Mouse (Mus musculus): ENCODE results near the gene Zfp874a. TPM values are rescaled to one million over a fixed set of nuclear protein-coding genes. Genes with fewer than 3 reads are reported as not detected.
A peak's percentile ranks its signal among the peaks of the same experiment; 100 is the strongest.
"Not testable (repeated sequence)": the region's sequence is repeated elsewhere in the genome, so short reads cannot be mapped to it uniquely, and the experiment has no call there.

Zfp874a gene
- 8.7 and 9.6 TPM in 2 replicates for polyA plus RNA-seq (2015; fragmentation: Nextera tagmentation; extraction: Ambion mirVana)

DNA sequence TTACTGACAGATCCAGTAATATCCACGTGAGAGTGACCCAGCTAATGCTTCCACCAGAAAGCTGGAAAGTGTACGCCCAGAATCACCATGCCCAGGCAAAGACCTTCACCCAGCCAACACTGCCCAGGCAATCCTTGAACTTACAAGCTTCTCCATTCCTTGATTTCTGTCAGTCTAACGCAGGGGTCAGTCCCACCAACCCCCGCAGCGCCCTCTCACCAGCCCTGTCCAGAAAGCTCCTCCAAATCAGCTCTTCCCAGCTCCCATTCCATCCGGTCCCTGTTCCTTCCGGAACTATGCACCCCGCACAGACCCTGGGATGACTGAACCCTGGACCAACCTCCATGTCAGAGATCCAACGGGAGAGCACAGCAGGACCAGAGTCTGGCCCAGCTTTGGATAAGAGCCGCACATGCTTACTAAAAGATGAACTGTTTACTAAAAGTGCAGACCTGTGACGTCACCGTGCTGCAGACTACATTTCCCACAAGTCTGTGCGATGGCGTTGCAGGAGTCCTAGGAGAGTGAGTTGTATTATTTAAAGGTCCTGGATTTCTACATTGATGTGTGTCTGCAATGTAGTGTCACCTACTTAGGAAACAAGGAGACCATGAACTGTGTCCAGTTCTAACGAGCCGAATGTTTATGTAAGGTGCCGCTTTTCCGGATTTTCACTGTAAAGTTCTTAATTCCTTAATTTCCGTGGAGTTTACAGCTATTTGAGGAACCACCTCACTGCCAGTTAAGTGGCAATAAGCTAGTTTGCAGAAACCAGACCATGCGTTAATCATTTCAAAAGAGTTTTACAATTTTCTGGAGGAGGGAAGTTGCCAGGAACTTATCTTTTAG, at the start of gene Zfp874a:
Gene Zfp874a (minus strand): TSS at position 453 of the 849 bp plus-strand sequence.
- Histone ChIP-seq H3K9ac (peak within 1 kb of the TSS; percentile 43), H3K4me3 (replicated peaks) (peak within 1 kb of the TSS; percentile 57), H3K4me1 (peaks cover 4% of the 10 kb centered on the region; the same call in 1 of the 2 replicates), H3K27me3 (replicated peaks) (no peaks in the 10 kb centered on the region), H3K27ac (peak within 1 kb of the TSS; percentile 8; the same call in 1 of the 2 replicates), H3K9me3 (no peaks in the 10 kb centered on the region), H3K36me3 (peaks cover 4% of the 10 kb centered on the region; the same call in 1 of the 2 replicates), H3K4me2 (peak within 1 kb of the TSS; percentile 69)
- under 1% methylated on average over 20 of the region's 20 CpGs for WGBS
- peak; percentile 94 for ATAC-seq (ENCODE audit: insufficient read depth, low FRiP score, low read depth)

DNA sequence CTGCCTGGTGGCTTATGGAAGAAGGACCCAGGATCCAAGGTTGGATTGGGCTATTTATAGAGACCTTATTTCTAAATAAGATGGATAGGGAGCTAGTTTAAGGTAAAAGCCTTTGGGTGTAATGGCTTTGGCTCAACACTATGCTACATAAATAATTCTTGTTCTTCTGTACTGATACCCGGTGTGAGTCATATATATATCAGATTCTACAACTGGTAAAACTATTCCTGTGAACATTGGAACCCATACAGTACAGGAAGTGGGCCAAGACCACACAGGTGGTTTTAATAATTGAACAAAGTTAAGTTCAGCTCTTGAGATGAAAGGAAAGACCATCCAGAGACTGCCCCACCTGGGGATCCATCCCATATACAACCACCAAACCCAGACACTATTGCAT, 49.5 kb upstream of the Zfp874a start:
- no peaks in the 10 kb centered on the region for H3K27me3 ChIP-seq (replicated peaks)
- H3K27ac ChIP-seq, result no peak overlapping the region
- no peak overlapping the region for H3K9ac ChIP-seq
- H3K4me3 ChIP-seq (replicated peaks), result 0 out of 2 replicates have a peak overlapping the region, but pooled peaks have one; percentile 88
- H3K4me1 ChIP-seq, result peaks cover 6% of the 10 kb centered on the region; the same call in 1 of the 2 replicates
- no peaks in the 10 kb centered on the region for H3K9me3 ChIP-seq
- 86% methylated on average over 1 of the region's 1 CpGs for WGBS
- H3K36me3 ChIP-seq, result no peaks in the 10 kb centered on the region; the same call in 1 of the 2 replicates
- H3K4me2 ChIP-seq, result no peak overlapping the region
- ATAC-seq (ENCODE audit: insufficient read depth, low FRiP score, low read depth), result no peak

DNA sequence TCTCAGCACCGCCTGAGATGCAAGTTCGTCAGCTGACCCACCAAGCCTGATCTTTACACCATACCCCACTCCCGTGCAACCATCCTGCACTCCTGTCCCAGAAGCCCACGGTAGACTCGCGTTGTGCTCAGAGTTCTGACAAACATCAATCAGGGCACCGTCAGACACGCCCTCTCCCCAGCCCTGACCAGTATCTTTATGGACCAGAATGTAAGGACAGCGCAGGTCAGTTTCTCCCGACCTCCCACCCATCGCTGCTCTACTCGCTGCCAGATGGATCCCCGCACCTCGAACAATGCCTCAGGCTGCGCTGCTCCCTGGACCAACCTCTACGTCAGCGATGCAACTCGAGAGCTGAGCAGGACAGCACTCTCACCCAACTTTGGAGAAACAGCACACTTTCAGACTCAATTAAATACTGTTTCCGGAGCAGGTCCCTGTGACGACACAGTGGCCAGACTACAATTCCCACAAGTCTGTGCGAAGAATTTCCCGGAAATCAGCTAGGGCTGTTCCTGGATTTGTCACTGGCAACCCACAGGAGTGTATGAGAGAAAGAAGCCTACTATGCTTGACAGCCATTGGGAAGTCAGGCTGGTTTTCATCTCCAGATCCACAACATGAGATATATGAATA, 48.8 kb upstream of the Zfp874a start, which contains the start of gene Zfp58:
Gene Zfp58 (minus strand): TSS at position 472 of the 636 bp plus-strand sequence.
- 0 out of 2 replicates have a peak within 1 kb of the TSS, but pooled peaks have one; percentile 55 for H3K27ac ChIP-seq
- WGBS, result under 1% methylated on average over 22 of the region's 22 CpGs

GRCm38 (mm10) chr13:67495631-67496030, 44.2 kb upstream of the Zfp874a start:
- H3K27me3 ChIP-seq (replicated peaks), result no peaks in the 10 kb centered on the region
- no peak overlapping the region for H3K4me3 ChIP-seq (replicated peaks)
- H3K27ac ChIP-seq, result no peak overlapping the region
- H3K36me3 ChIP-seq, result peaks cover 34% of the 10 kb centered on the region
- no peak overlapping the region for H3K9ac ChIP-seq
- peaks cover 6% of the 10 kb centered on the region; the same call in 1 of the 2 replicates for H3K4me1 ChIP-seq
- 96% methylated on average over 1 of the region's 1 CpGs for WGBS
- peaks cover 4% of the 10 kb centered on the region for H3K9me3 ChIP-seq
- no peak overlapping the region for H3K4me2 ChIP-seq
- ATAC-seq (ENCODE audit: insufficient read depth, low FRiP score, low read depth), result no peak

More for the DNA sequence above, 48.8 kb upstream of the Zfp874a start, which contains the start of gene Zfp58:
- Histone ChIP-seq H3K36me3 (peaks cover 1% of the 10 kb centered on the region), H3K9ac (peak within 1 kb of the TSS; percentile 76), H3K4me1 (peaks cover 6% of the 10 kb centered on the region; the same call in 1 of the 2 replicates), H3K27me3 (replicated peaks) (no peaks in the 10 kb centered on the region), H3K4me2 (peak within 1 kb of the TSS; percentile 78), H3K4me3 (replicated peaks) (peak within 1 kb of the TSS; percentile 88), H3K9me3 (no peaks in the 10 kb centered on the region)
- ATAC-seq (ENCODE audit: insufficient read depth, low FRiP score, low read depth), result peak; percentile 95

- 38% methylated on average over 8 of the region's 8 CpGs for WGBS
- Histone ChIP-seq H3K4me2 (peak overlapping the region; percentile 53), H3K4me1 (no peaks in the 10 kb centered on the region), H3K4me3 (replicated peaks) (peak overlapping the region; percentile 66), H3K27ac (no peak overlapping the region), H3K27me3 (replicated peaks) (no peaks in the 10 kb centered on the region), H3K9me3 (no peaks in the 10 kb centered on the region), H3K9ac (no peak overlapping the region), H3K36me3 (peaks cover 3% of the 10 kb centered on the region; the same call in 1 of the 2 replicates)
- ATAC-seq (ENCODE audit: insufficient read depth, low FRiP score, low read depth), result peak; percentile 41; the same call in 1 of the 2 replicates
Observed at GRCm38 (mm10) chr13:67484424-67484811, 33.0 kb upstream of the Zfp874a start.

- no peaks in the 10 kb centered on the region for H3K36me3 ChIP-seq
- H3K9ac ChIP-seq, result peak within 1 kb of the TSS; percentile 43
- peak; percentile 93 for ATAC-seq (ENCODE audit: insufficient read depth, low FRiP score, low read depth)
- H3K4me2 ChIP-seq, result peak within 1 kb of the TSS; percentile 53
- H3K27me3 ChIP-seq (replicated peaks), result no peaks in the 10 kb centered on the region
- H3K27ac ChIP-seq, result peak within 1 kb of the TSS; percentile 6; the same call in 1 of the 2 replicates
- H3K4me3 ChIP-seq (replicated peaks), result peak within 1 kb of the TSS; percentile 66
- 4% methylated on average over 20 of the region's 20 CpGs for WGBS
- H3K9me3 ChIP-seq, result no peaks in the 10 kb centered on the region
- no peaks in the 10 kb centered on the region for H3K4me1 ChIP-seq
Observed at GRCm38 (mm10) chr13:67483625-67484423, 32.4 kb upstream of the Zfp874a start, which contains the start of gene Zfp874b. Gene Zfp874b, minus strand, starts transcription at chr13:67484258.

DNA sequence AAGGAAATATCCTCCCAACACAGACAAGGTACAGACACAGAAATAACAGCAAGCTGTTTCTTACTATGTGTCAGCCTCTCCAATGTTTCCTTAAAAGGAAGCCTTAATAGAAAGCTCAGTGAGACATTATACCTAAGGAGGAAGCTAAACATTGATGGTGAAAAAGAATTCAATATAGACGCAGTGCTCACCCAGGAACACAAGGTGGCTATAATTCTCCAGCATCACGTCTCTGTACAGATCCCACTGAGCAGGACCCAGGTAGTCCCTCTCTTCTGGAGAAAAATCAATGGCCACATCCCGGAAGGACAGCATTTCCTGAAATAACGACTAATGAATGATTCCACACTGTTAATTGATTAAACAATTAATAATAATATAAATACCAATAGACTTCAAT, 30.1 kb upstream of the Zfp874a start:
- Histone ChIP-seq H3K4me3 (replicated peaks) (no peak overlapping the region), H3K4me1 (no peaks in the 10 kb centered on the region), H3K36me3 (no peaks in the 10 kb centered on the region), H3K9me3 (no peaks in the 10 kb centered on the region), H3K27me3 (replicated peaks) (no peaks in the 10 kb centered on the region), H3K9ac (no peak overlapping the region), H3K4me2 (no peak overlapping the region), H3K27ac (no peak overlapping the region)
- WGBS, result 51% methylated on average over 4 of the region's 4 CpGs
- no peak for ATAC-seq (ENCODE audit: insufficient read depth, low FRiP score, low read depth)

GRCm38 (mm10) chr13:67469274-67469673, 17.9 kb upstream of the Zfp874a start:
- no peak overlapping the region for H3K9ac ChIP-seq
- no peak overlapping the region for H3K27ac ChIP-seq
- no peak overlapping the region for H3K4me2 ChIP-seq
- ATAC-seq (ENCODE audit: insufficient read depth, low FRiP score, low read depth), result no peak
- no peaks in the 10 kb centered on the region for H3K4me1 ChIP-seq
- 86% methylated on average over 3 of the region's 3 CpGs for WGBS
- H3K4me3 ChIP-seq (replicated peaks), result no peak overlapping the region
- peaks cover 13% of the 10 kb centered on the region; the same call in 1 of the 2 replicates for H3K36me3 ChIP-seq
- H3K27me3 ChIP-seq (replicated peaks), result no peaks in the 10 kb centered on the region
- H3K9me3 ChIP-seq, result no peaks in the 10 kb centered on the region

DNA sequence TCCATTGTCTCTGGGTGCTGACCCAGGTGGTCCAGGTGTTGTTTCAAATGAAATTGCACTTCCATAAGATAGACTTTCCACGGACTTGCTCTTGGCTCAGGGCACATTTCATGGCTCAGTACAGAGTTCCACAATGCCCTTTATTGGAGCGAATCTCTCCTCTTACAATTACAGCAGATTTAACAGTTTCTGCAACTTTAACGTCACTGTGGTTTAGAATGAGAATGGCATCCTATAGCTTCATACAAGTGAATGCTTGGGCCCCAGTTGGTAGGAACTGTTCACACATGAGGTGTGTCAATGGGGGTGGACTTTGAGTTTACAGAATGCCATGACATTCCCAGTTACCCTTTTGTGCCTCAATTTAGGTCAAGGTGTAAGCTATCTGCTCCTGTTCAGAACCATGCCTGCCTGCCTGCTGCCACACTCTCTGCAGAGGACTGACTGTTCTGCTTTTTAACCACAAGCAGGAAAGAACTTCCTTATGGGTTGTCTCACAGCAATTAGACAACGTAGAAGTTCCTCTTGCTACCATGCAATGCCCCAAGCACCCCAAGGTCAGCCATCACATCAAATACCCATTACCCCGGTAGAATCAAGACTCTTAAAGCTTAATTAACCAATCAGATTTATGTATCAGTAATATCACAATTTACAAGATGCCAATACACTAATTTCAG, 12.2 kb upstream of the Zfp874a start:
- H3K27me3 ChIP-seq (replicated peaks); H3K9ac ChIP-seq; H3K36me3 ChIP-seq; H3K4me1 ChIP-seq; H3K4me2 ChIP-seq; ATAC-seq (ENCODE audit: insufficient read depth, low FRiP score, low read depth); H3K9me3 ChIP-seq; H3K27ac ChIP-seq; H3K4me3 ChIP-seq (replicated peaks): not testable (repeated sequence)
- WGBS, result 82% methylated on average over 3 of the region's 5 CpGs

DNA sequence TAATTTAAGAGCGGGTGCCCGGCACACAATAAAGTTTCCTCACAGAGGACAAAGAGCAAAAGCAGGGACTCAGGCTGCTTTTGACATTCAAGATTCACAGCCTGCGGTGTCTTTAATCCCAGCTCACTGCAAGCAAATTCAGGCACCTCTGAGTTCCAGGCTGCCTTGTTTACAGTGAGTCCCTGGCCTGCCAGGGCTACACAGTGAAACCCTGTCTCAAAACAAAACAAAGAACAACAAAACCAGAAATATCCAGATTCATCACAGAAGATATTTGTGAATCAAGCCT, 541 bp upstream of the Zfp874a start:
- peak overlapping the region; percentile 8; the same call in 1 of the 2 replicates for H3K27ac ChIP-seq
- H3K9ac ChIP-seq, result 0 out of 2 replicates have a peak overlapping the region, but pooled peaks have one; percentile 4
- H3K27me3 ChIP-seq (replicated peaks), result no peaks in the 10 kb centered on the region
- 8% methylated on average over 3 of the region's 3 CpGs for WGBS
- peaks cover 2% of the 10 kb centered on the region; the same call in 1 of the 2 replicates for H3K36me3 ChIP-seq
- peak overlapping the region; percentile 69 for H3K4me2 ChIP-seq
- peaks cover 4% of the 10 kb centered on the region; the same call in 1 of the 2 replicates for H3K4me1 ChIP-seq
- ATAC-seq (ENCODE audit: insufficient read depth, low FRiP score, low read depth), result 0 out of 2 replicates have a peak, but pooled peaks have one; percentile 13
- no peaks in the 10 kb centered on the region for H3K9me3 ChIP-seq
- H3K4me3 ChIP-seq (replicated peaks), result peak overlapping the region; percentile 57

GRCm38 (mm10) chr13:67437095-67437494, 14.3 kb downstream of the Zfp874a start:
- H3K36me3 ChIP-seq; ATAC-seq (ENCODE audit: insufficient read depth, low FRiP score, low read depth); H3K27ac ChIP-seq; H3K4me2 ChIP-seq; H3K9me3 ChIP-seq; H3K4me1 ChIP-seq; H3K27me3 ChIP-seq (replicated peaks); H3K4me3 ChIP-seq (replicated peaks); H3K9ac ChIP-seq: not testable (repeated sequence)
- 86% methylated on average over 1 of the region's 3 CpGs for WGBS

Data from stomach, embryonic 15.5 days (tissue).